Mouse (Mus musculus) megakaryocyte, adult 5-6 weeks (primary cell): Measurements from ENCODE around the gene Stk39. TPM values are rescaled to one million over a fixed set of nuclear protein-coding genes. Genes with fewer than 3 reads are reported as not detected.

Experiments
- ATAC-seq: 2 replicates; pipeline ENCODE4 v1.8.0; 2016; ENCODE audit warnings: mild to moderate bottlenecking, inconsistent platforms; ENCODE audit not compliant: poor library complexity, severe bottlenecking
- total RNA-seq, 2 experiments: library from RNA; stranded (forward) in 1 of 2; stranded (reverse) in 1 of 2; fragments of 153-499, 151-499 nt in 1 of 2; fragments of 221-1000, 200-1000 nt in 1 of 2; gene quantifications; 2 replicates each; pipeline versions ENCODE4 v1.2.3 to v1.2.4; 2015 to 2017

The Stk39 gene
- total RNA-seq, 2 experiments from 2014 or later, result 3.9 to 6.2 TPM

GRCm38 (mm10) chr2:68426074-68426473 lies 46.0 kb downstream of the Stk39 start:
- ATAC-seq, result no peak

DNA sequence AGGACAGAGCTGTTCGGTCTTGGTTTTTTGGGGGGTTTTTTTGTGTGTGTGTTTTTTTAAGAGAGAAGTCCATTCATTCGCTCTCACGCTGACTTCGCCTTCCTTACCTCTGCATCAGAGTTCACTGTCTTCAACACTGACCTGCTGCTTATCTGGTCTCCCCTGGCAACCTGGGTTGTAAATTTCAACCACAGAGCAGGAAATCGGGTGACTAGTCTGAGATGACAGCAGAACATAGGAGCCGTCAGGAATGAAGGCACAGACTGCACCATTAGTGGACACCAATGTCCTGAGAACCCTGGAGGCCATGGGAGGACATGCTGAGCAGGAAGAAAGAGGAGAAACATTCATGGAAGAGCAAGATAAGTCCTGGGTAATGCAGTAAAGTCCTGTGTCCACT lies 51.1 kb downstream of the Stk39 start:
- 0 out of 2 replicates have a peak, but pooled peaks have one; percentile 17 for ATAC-seq

DNA sequence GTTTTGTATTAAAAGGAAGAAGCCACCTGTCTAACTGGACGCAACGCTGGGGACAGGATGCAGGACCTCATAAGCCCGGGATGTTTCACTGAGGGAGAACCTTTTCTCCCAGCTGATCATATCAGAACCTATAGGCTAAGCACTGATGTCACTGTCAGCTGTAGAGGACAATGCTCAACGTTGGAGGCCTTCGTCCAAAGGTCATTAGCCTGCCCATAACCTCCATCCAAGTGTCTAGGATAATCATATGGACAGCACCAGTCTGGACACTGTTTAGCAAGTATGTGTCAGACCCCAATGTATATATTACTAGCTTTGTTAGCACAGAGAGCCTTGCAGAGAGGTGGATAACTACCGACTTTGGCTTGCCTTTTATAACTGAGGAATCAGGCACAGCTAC lies 51.8 kb downstream of the Stk39 start:
- no peak for ATAC-seq

- ATAC-seq, result no peak
Measured at GRCm38 (mm10) chr2:68419746-68420145, 52.3 kb downstream of the Stk39 start.

DNA sequence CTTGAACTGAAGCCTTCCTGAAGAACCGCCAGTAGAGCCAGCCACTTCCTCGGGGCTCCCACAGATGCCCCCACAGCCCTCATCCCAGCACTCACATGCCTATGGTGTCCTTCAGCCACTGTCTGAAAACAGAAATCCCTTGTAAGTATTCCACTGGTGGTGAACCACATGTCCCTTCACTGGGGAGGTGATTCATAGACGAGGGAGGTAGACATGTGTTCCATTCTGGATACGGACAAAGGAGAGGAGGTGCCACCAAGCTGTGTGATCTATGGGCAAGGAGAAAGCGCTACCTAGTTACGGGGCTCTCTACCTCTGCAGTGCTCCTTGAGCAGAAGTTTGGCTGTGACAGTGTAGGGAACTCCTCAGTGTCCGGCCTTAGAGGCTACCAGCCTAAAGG lies 52.9 kb downstream of the Stk39 start:
- ATAC-seq, result no peak

DNA sequence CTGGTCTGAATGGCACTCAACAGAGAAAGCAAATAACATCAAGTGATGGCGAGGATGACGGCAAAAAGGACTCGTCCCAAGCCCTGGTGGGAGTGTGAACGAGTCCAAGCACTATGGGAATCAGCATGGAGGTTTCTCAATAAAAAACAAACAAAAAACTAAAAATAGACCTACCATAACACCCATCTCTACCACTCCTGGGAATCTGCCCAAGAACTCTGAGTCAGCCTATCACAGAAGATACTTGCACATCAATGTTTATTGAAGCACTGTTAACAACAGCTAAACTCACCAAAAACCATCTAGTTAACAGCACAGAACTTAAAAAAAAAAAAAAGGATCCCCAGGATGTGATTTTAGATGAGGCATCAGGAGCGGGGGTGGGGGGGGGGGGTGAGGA lies 55.0 kb downstream of the Stk39 start:
- ATAC-seq, result no peak

DNA sequence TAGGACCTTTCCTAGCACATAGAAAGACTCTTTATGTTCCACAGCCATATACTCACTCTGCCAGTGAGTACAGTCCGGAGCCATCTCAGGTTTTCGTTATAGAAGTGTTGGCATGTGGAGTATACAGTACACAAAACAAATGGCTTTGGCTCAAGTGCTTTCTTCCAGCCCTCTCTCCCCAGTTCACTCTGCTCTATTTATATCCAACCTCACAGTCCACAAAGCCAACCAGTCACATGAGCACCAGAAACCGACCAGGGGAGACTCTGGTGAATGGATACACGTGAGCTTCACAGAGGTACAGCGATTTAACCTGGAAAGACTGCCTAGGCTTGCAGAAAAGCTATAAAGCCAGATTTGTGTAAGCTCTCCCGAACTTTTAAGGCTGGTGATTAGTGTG lies 56.4 kb downstream of the Stk39 start:
- ATAC-seq, result no peak

DNA sequence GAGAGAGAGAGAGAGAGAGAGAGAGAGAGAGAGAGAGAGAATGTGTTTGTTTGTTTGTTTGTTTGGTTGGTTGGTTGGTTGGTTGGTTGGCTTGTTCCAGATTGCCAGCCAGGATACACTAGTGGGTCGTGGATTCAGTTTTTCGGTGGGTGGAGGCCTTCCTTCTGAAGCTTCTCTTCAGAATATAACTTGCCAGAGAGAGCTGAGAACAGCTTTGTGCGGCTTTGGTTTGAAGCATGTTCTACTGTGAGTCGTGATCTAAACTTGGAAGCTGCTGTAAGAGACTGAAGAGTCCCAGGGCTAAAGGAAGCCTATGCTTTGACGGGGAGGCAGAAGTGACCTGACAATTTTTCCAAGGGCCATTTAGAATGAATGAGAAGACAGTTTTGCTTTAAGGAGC lies 59.9 kb downstream of the Stk39 start:
- no peak for ATAC-seq

DNA sequence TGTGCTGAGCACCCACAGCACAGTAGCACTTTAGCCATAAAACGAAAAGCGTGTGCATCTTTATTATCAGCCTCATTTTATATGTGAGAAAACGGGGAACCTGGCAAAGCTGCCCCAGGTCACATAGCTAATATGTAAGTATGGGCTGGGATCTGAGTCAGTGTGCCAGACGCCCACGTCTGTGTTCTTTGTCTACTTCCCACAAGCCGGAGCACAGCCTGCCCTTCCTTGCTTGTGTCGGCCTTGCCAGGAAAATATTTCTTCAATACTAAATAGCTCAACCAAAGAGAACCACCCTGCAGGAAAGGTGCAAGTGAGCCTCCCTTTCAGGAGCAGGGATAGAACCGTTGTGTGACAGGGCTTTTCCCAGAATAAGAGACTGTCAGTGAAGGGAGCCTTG lies 60.9 kb downstream of the Stk39 start:
- ATAC-seq, result no peak

GRCm38 (mm10) chr2:68409640-68410215 lies 62.3 kb downstream of the Stk39 start:
- ATAC-seq, result no peak

- no peak for ATAC-seq
Measured at GRCm38 (mm10) chr2:68408271-68408980, 63.6 kb downstream of the Stk39 start.

DNA sequence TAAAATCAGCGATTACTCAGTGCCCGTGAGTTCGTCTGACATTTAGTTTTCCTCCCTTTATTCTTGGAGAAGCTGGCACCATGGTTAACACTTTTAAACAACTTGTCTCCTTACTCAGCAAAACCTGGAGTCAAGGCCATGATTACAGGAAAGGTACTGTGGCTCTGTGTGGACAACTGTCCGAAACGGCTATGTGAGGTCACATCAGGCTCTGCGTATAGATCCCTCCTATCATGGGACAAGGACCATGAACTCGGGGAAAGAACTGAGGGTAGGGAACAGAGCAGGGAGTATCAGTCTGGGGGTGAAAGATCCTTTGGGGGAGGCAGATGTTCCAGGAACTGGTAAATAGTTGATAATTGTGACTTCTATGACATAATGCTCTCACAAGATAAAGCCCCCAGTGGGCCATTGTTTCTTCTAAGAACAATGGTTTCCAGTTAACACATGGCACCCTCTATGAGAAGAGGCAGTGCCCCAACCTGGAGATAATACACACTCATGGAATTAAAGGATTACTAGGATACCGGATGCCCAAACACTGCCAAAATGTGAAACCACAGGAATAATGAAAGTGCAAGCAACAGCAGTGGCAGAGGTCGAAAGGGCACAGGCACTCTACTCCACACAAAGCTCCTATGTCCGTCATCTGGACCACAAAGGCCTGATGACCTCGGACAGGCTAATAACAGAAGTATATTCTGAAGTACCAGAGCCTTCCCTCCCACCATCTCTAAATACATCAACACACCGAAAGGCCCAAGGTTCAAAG lies 64.7 kb downstream of the Stk39 start:
- no peak for ATAC-seq

DNA sequence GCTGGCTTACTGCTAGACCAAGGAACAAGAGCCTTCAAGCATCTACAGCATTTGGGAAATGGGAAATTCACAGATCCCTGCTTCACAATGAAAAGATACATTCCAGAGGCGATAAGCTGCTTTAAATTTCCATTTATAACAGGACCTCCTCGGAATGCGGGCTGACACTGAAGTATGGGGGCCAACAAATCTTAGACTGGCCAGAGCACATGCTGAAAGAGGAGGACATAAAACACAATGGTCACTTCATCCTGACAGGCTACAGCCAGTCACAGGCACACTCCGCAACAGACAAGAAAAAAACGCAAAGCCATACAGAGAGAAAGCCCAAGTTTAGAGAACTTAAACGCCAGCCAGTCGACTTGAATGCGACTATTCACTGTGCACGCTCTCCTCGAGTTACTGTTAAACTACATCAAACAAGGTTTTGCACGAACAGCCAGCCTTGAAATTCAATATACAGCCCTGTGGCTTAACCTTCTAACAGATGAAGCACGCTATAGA lies 65.4 kb downstream of the Stk39 start:
- no peak for ATAC-seq

GRCm38 (mm10) chr2:68405163-68405715 lies 66.8 kb downstream of the Stk39 start:
- ATAC-seq, result 0 out of 2 replicates have a peak, but pooled peaks have one; percentile 33

GRCm38 (mm10) chr2:68404274-68405162 lies 67.5 kb downstream of the Stk39 start:
- ATAC-seq, result no peak

- no peak for ATAC-seq
Measured at GRCm38 (mm10) chr2:68393611-68394549, 78.2 kb downstream of the Stk39 start.

- ATAC-seq, result no peak
Measured at GRCm38 (mm10) chr2:68387824-68388582, 84.1 kb downstream of the Stk39 start.

- ATAC-seq, result no peak
Measured at GRCm38 (mm10) chr2:68386313-68386863, 85.7 kb downstream of the Stk39 start.
